Mouse (Mus musculus) kidney, embryonic 15.5 days (tissue): Measurements from ENCODE around the gene Cops4. TPM values are rescaled to one million over a fixed set of nuclear protein-coding genes. Genes with fewer than 3 reads are reported as not detected.

Experiments used
- ATAC-seq: fragments of 200-750 bp; cut with Nextera tagmentation; replicated peaks from 2 replicates; pipeline ENCODE4 v1.8.0; 2017; ENCODE audit warnings: moderate TSS enrichment; ENCODE audit not compliant: low FRiP score
- H3K27ac ChIP-seq: fragments of 300-500 bp; sonication (generic); 2 replicates; pipeline ENCODE4 v1.5.1; 2015; ENCODE audit warnings: mild to moderate bottlenecking, inconsistent platforms
- H3K27me3 ChIP-seq: fragments of 300-500 bp; sonication (generic); 2 replicates; pipeline ENCODE4 v1.6.1; 2015; ENCODE audit warnings: inconsistent platforms
- H3K36me3 ChIP-seq: fragments of 300-500 bp; sonication (generic); 2 replicates; pipeline ENCODE4 v1.6.1; 2015; ENCODE audit warnings: inconsistent platforms
- H3K4me1 ChIP-seq: fragments of 300-500 bp; sonication (generic); 2 replicates; pipeline ENCODE4 v1.6.1; 2015; ENCODE audit warnings: inconsistent platforms
- H3K4me2 ChIP-seq: fragments of 300-500 bp; sonication (generic); 2 replicates; pipeline ENCODE4 v1.6.1; 2015; ENCODE audit warnings: moderate library complexity, mild to moderate bottlenecking, inconsistent platforms
- H3K4me3 ChIP-seq: fragments of 300-500 bp; sonication (generic); replicated peaks from 2 replicates; pipeline ENCODE4 v1.5.1; 2015; ENCODE audit warnings: mild to moderate bottlenecking, inconsistent platforms
- H3K9ac ChIP-seq: fragments of 300-500 bp; sonication (generic); 2 replicates; pipeline ENCODE4 v1.6.1; 2015; ENCODE audit warnings: mild to moderate bottlenecking, inconsistent platforms
- H3K9me3 ChIP-seq: fragments of 300-500 bp; sonication (generic); replicated peaks from 2 replicates; pipeline ENCODE4 v1.6.1; 2016; ENCODE audit warnings: inconsistent platforms
- WGBS: fragments of 180-500 bp; shearing (Covaris S2); methylation state at CpG from one replicate; pipeline ENCODE4 v1.1.7; 2015; ENCODE audit warnings: mixed read lengths; 5-methylcytosine and 5-hydroxymethylcytosine counted together
- polyA plus RNA-seq: library from polyadenylated mRNA; unstranded; fragments of >200 nt; fragmentation: Nextera tagmentation; extraction: Ambion mirVana; gene quantifications from 2 replicates; pipeline ENCODE4 v1.2.1, GENCODE M21; 2015

Cops4 gene
- polyA plus RNA-seq: 192 and 194 TPM in 2 replicates

GRCm38 (mm10) chr5:100518049-100519026 lies at the start of gene Cops4:
Gene Cops4 (plus strand): TSS chr5:100518309.
- ATAC-seq: peak; percentile 100
- Histone ChIP-seq H3K27me3 (no peaks in the 10 kb centered on the region), H3K27ac (peak within 1 kb of the TSS; percentile 86), H3K9me3 (no peaks in the 10 kb centered on the region), H3K4me3 (peak within 1 kb of the TSS; percentile 88), H3K36me3 (peaks cover 5% of the 10 kb centered on the region; the same call in 1 of the 2 replicates), H3K4me1 (peaks cover 26% of the 10 kb centered on the region), H3K4me2 (peak within 1 kb of the TSS; percentile 75), H3K9ac (peak within 1 kb of the TSS; percentile 86)
- under 1% methylated on average over 64 of the region's 64 CpGs for WGBS

GRCm38 (mm10) chr5:100476328-100476727 lies 41.8 kb upstream of the Cops4 start:
- Histone ChIP-seq H3K4me1 (no peaks in the 10 kb centered on the region), H3K27me3 (no peaks in the 10 kb centered on the region), H3K36me3 (peaks cover 45% of the 10 kb centered on the region), H3K9ac (no peak overlapping the region), H3K27ac (no peak overlapping the region), H3K4me2 (no peak overlapping the region), H3K4me3 (no peak overlapping the region), H3K9me3 (no peaks in the 10 kb centered on the region)
- WGBS: 88% methylated on average over 3 of the region's 3 CpGs
- no peak for ATAC-seq

GRCm38 (mm10) chr5:100477604-100478003 lies 40.5 kb upstream of the Cops4 start:
- 82% methylated on average over 9 of the region's 9 CpGs for WGBS

GRCm38 (mm10) chr5:100483569-100483968 lies 34.5 kb upstream of the Cops4 start:
- Histone ChIP-seq H3K4me1 (no peaks in the 10 kb centered on the region), H3K27me3 (no peaks in the 10 kb centered on the region), H3K36me3 (peaks cover 33% of the 10 kb centered on the region), H3K4me2 (no peak overlapping the region), H3K4me3 (no peak overlapping the region), H3K9me3 (no peaks in the 10 kb centered on the region), H3K27ac (no peak overlapping the region), H3K9ac (no peak overlapping the region)
- no peak for ATAC-seq

More at GRCm38 (mm10) chr5:100477604-100478003, 40.5 kb upstream of the Cops4 start:
- Histone ChIP-seq H3K4me1 (no peaks in the 10 kb centered on the region), H3K27me3 (no peaks in the 10 kb centered on the region), H3K4me3 (no peak overlapping the region), H3K36me3 (peaks cover 40% of the 10 kb centered on the region), H3K27ac (no peak overlapping the region), H3K9ac (no peak overlapping the region), H3K4me2 (no peak overlapping the region), H3K9me3 (no peaks in the 10 kb centered on the region)
- no peak for ATAC-seq

- H3K9ac ChIP-seq: no peak overlapping the region
- H3K4me2 ChIP-seq: no peak overlapping the region
- WGBS: 80% methylated on average over 2 of the region's 2 CpGs
- H3K9me3 ChIP-seq: no peaks in the 10 kb centered on the region
- no peaks in the 10 kb centered on the region for H3K27me3 ChIP-seq
- ATAC-seq: no peak
- no peak overlapping the region for H3K27ac ChIP-seq
- peaks cover 21% of the 10 kb centered on the region for H3K4me1 ChIP-seq
- no peak overlapping the region for H3K4me3 ChIP-seq
- H3K36me3 ChIP-seq: peaks cover 21% of the 10 kb centered on the region
These were observed 31.0 kb upstream of the Cops4 start for GRCm38 (mm10) chr5:100487120-100487519.

GRCm38 (mm10) chr5:100488231-100488630 lies 29.9 kb upstream of the Cops4 start:
- WGBS: 84% methylated on average over 3 of the region's 3 CpGs
- no peak overlapping the region for H3K4me2 ChIP-seq
- no peaks in the 10 kb centered on the region for H3K27me3 ChIP-seq
- no peak for ATAC-seq
- H3K36me3 ChIP-seq: peaks cover 20% of the 10 kb centered on the region
- peaks cover 22% of the 10 kb centered on the region for H3K4me1 ChIP-seq
- H3K9me3 ChIP-seq: no peaks in the 10 kb centered on the region
- H3K4me3 ChIP-seq: no peak overlapping the region
- no peak overlapping the region for H3K9ac ChIP-seq
- H3K27ac ChIP-seq: no peak overlapping the region

GRCm38 (mm10) chr5:100489340-100489739 lies 28.8 kb upstream of the Cops4 start:
- H3K4me3 ChIP-seq: no peak overlapping the region
- H3K4me1 ChIP-seq: peaks cover 22% of the 10 kb centered on the region
- H3K9ac ChIP-seq: no peak overlapping the region
- WGBS: 76% methylated on average over 2 of the region's 2 CpGs
- H3K4me2 ChIP-seq: no peak overlapping the region
- peaks cover 12% of the 10 kb centered on the region for H3K36me3 ChIP-seq
- ATAC-seq: no peak
- H3K9me3 ChIP-seq: no peaks in the 10 kb centered on the region
- H3K27ac ChIP-seq: no peak overlapping the region
- H3K27me3 ChIP-seq: no peaks in the 10 kb centered on the region

GRCm38 (mm10) chr5:100491704-100492103 lies 26.4 kb upstream of the Cops4 start:
- H3K4me3 ChIP-seq: no peak overlapping the region
- peak; percentile 85 for ATAC-seq
- H3K36me3 ChIP-seq: no peaks in the 10 kb centered on the region
- no peak overlapping the region for H3K9ac ChIP-seq
- H3K27ac ChIP-seq: 0 out of 2 replicates have a peak overlapping the region, but pooled peaks have one; percentile 33
- H3K4me2 ChIP-seq: no peak overlapping the region
- H3K4me1 ChIP-seq: peaks cover 27% of the 10 kb centered on the region
- H3K9me3 ChIP-seq: no peaks in the 10 kb centered on the region
- H3K27me3 ChIP-seq: no peaks in the 10 kb centered on the region
- 21% methylated on average over 4 of the region's 4 CpGs for WGBS

GRCm38 (mm10) chr5:100498436-100499180 lies 19.5 kb upstream of the Cops4 start:
- Histone ChIP-seq H3K9me3 (no peaks in the 10 kb centered on the region), H3K27me3 (no peaks in the 10 kb centered on the region), H3K27ac (peak overlapping the region; percentile 89), H3K4me2 (peak overlapping the region; percentile 95), H3K4me1 (peaks cover 30% of the 10 kb centered on the region), H3K9ac (peak overlapping the region; percentile 79), H3K4me3 (peak overlapping the region; percentile 86), H3K36me3 (no peaks in the 10 kb centered on the region)
- peak; percentile 76 for ATAC-seq
- 1% methylated on average over 46 of the region's 46 CpGs for WGBS

GRCm38 (mm10) chr5:100499243-100499642 lies 18.9 kb upstream of the Cops4 start:
- peak overlapping the region; percentile 95 for H3K4me2 ChIP-seq

GRCm38 (mm10) chr5:100499831-100500304 lies 18.2 kb upstream of the Cops4 start:
- H3K4me3 ChIP-seq: peak overlapping the region; percentile 86
- peak overlapping the region; percentile 61 for H3K9ac ChIP-seq
- H3K27me3 ChIP-seq: no peaks in the 10 kb centered on the region
- ATAC-seq: peak; percentile 31
- H3K4me1 ChIP-seq: peaks cover 30% of the 10 kb centered on the region
- under 1% methylated on average over 40 of the region's 41 CpGs for WGBS
- no peaks in the 10 kb centered on the region for H3K9me3 ChIP-seq
- H3K4me2 ChIP-seq: peak overlapping the region; percentile 95
- H3K36me3 ChIP-seq: no peaks in the 10 kb centered on the region
- H3K27ac ChIP-seq: peak overlapping the region; percentile 77

More at GRCm38 (mm10) chr5:100499243-100499642, 18.9 kb upstream of the Cops4 start:
- H3K9me3 ChIP-seq: no peaks in the 10 kb centered on the region
- no peaks in the 10 kb centered on the region for H3K36me3 ChIP-seq
- no peak for ATAC-seq
- 19% methylated on average over 2 of the region's 2 CpGs for WGBS
- H3K27me3 ChIP-seq: no peaks in the 10 kb centered on the region
- peak overlapping the region; percentile 61 for H3K9ac ChIP-seq
- H3K27ac ChIP-seq: peak overlapping the region; percentile 77
- H3K4me1 ChIP-seq: peaks cover 30% of the 10 kb centered on the region
- H3K4me3 ChIP-seq: peak overlapping the region; percentile 86
